Mouse (Mus musculus): ENCODE measurements around the gene Uba7. TPM values are rescaled to one million over a fixed set of nuclear protein-coding genes. Genes with fewer than 3 reads are reported as not detected.
"Not testable (repeated sequence)": the region's sequence is repeated elsewhere in the genome, so short reads cannot be mapped to it uniquely, and the experiment has no call there.

The Uba7 gene
- total and polyA plus RNA-seq, 3 experiments = 10.6 to 35.4 (median 22.1) TPM

- no peak for DNase-seq
These were observed 17.7 kb downstream of the Uba7 start for GRCm38 (mm10) chr9:107993013-107993412.

- DNase-seq = no peak
These were observed 19.2 kb downstream of the Uba7 start for GRCm38 (mm10) chr9:107994464-107994863.

GRCm38 (mm10) chr9:107995513-107995912 is 20.2 kb downstream of the Uba7 start:
- no peak for DNase-seq

GRCm38 (mm10) chr9:107996049-107996448 is 20.7 kb downstream of the Uba7 start, which contains the start of gene Gm20662:
Gm20662 (plus strand) TSS chr9:107996349.
- DNase-seq = no peak

GRCm38 (mm10) chr9:108001922-108002770 is 26.8 kb downstream of the Uba7 start, which contains the start of gene Ip6k1:
Ip6k1 (plus strand) TSS chr9:108002501.
- DNase-seq = peak; percentile 99

- DNase-seq = no peak
These were observed 27.6 kb downstream of the Uba7 start for GRCm38 (mm10) chr9:108002778-108003530.

GRCm38 (mm10) chr9:108003531-108003890 is 28.2 kb downstream of the Uba7 start:
- DNase-seq = peak; percentile 24

GRCm38 (mm10) chr9:108008041-108008440 is 32.7 kb downstream of the Uba7 start:
- DNase-seq = no peak

GRCm38 (mm10) chr9:108010385-108010784 is 35.1 kb downstream of the Uba7 start:
- no peak for DNase-seq

GRCm38 (mm10) chr9:108013577-108013976 is 38.3 kb downstream of the Uba7 start:
- not testable (repeated sequence) for DNase-seq

- no peak for DNase-seq
These were observed 41.8 kb downstream of the Uba7 start for GRCm38 (mm10) chr9:108017127-108017526.

- no peak for DNase-seq
These were observed 45.4 kb downstream of the Uba7 start for GRCm38 (mm10) chr9:108020741-108021140.

GRCm38 (mm10) chr9:108023216-108023615 is 47.9 kb downstream of the Uba7 start:
- no peak for DNase-seq

- no peak for DNase-seq
These were observed 51.3 kb downstream of the Uba7 start for GRCm38 (mm10) chr9:108026584-108026983.

- no peak for DNase-seq
These were observed 52.6 kb downstream of the Uba7 start for GRCm38 (mm10) chr9:108027867-108028266.

GRCm38 (mm10) chr9:108032126-108032525 is 56.8 kb downstream of the Uba7 start:
- DNase-seq = no peak

Other genes starting within 250 kb of the Uba7 start
- 100 to 1,000 TPM in 1 of 2 experiments, 10 to 100 TPM in 1; 67.1 to 124 TPM for gene Rbm5, start 204.5 kb upstream of the Uba7 start, total RNA-seq (2021)
- 61.7 and 67.8 TPM in 2 replicates for gene Rbm5, start 204.5 kb upstream of the Uba7 start, polyA plus RNA-seq (2012; rRNA removed)
- gene Rbm6, start 102.3 kb upstream of the Uba7 start, total RNA-seq (2021) = 10 to 100 TPM; 40.3 to 47.8 TPM
- gene Rbm6, start 102.3 kb upstream of the Uba7 start, polyA plus RNA-seq (2012; rRNA removed) = 11.8 and 15.3 TPM in 2 replicates
- gene Mon1a, start 87.4 kb upstream of the Uba7 start, total RNA-seq (2021) = 10 to 100 TPM; 19.2 to 20.5 TPM
- gene Mon1a, start 87.4 kb upstream of the Uba7 start, polyA plus RNA-seq (2012; rRNA removed) = 41.3 and 42.9 TPM in 2 replicates
- 1 to 10 TPM; 7.4 to 8.1 TPM for gene Mst1r, start 68.6 kb upstream of the Uba7 start, total RNA-seq (2021)
- 34.0 and 41.0 TPM in 2 replicates for gene Mst1r, start 68.6 kb upstream of the Uba7 start, polyA plus RNA-seq (2012; rRNA removed)
- not detected for gene Actl11, start 47.0 kb upstream of the Uba7 start, total RNA-seq (2021)
- gene Actl11, start 47.0 kb upstream of the Uba7 start, polyA plus RNA-seq (2012; rRNA removed) = not detected in 2 replicates
- gene Camkv, start 39.8 kb upstream of the Uba7 start, total RNA-seq (2021) = 1 to 10 TPM; 2.9 to 5.2 TPM
- 7.8 and 9.5 TPM in 2 replicates for gene Camkv, start 39.8 kb upstream of the Uba7 start, polyA plus RNA-seq (2012; rRNA removed)
- 1 to 10 TPM; 2.1 to 2.5 TPM for gene Traip, start 25.4 kb upstream of the Uba7 start, total RNA-seq (2021)
- gene Traip, start 25.4 kb upstream of the Uba7 start, polyA plus RNA-seq (2012; rRNA removed) = 0.61 and 0.72 TPM in 2 replicates
- gene Gm20661, start 7.6 kb downstream of the Uba7 start, total RNA-seq (2021) = under 1 TPM in 1 of 2 experiments, not detected in 1; 0.38 TPM
- gene Gm20661, start 7.6 kb downstream of the Uba7 start, polyA plus RNA-seq (2012; rRNA removed) = 0.12 and 0.20 TPM in 2 replicates
- gene Inka1, start 10.4 kb downstream of the Uba7 start, total RNA-seq (2021) = 1 to 10 TPM; 2.4 to 7.8 TPM
- 11.6 and 19.0 TPM in 2 replicates for gene Inka1, start 10.4 kb downstream of the Uba7 start, polyA plus RNA-seq (2012; rRNA removed)
- under 1 TPM; 0.63 to 0.66 TPM for gene Cdhr4, start 17.0 kb downstream of the Uba7 start, total RNA-seq (2021)
- 1.5 and 2.8 TPM in 2 replicates for gene Cdhr4, start 17.0 kb downstream of the Uba7 start, polyA plus RNA-seq (2012; rRNA removed)
- gene Gm20662, start 20.8 kb downstream of the Uba7 start, total RNA-seq (2021) = under 1 TPM in 1 of 2 experiments, not detected in 1; 0.20 TPM
- gene Gm20662, start 20.8 kb downstream of the Uba7 start, polyA plus RNA-seq (2012; rRNA removed) = 0.62 and 1.3 TPM in 2 replicates
- 100 to 1,000 TPM; 115 to 139 TPM for gene Ip6k1, start 27.0 kb downstream of the Uba7 start, total RNA-seq (2021)
- 217 and 231 TPM in 2 replicates for gene Ip6k1, start 27.0 kb downstream of the Uba7 start, polyA plus RNA-seq (2012; rRNA removed)
- gene Gmppb, start 73.7 kb downstream of the Uba7 start, total RNA-seq (2021) = 10 to 100 TPM; 17.8 to 32.4 TPM
- gene Gmppb, start 73.7 kb downstream of the Uba7 start, polyA plus RNA-seq (2012; rRNA removed) = 8.6 and 10.7 TPM in 2 replicates
- 1 to 10 TPM; 4.4 to 4.5 TPM for gene Amigo3, start 77.7 kb downstream of the Uba7 start, total RNA-seq (2021)
- gene Amigo3, start 77.7 kb downstream of the Uba7 start, polyA plus RNA-seq (2012; rRNA removed) = 6.6 and 9.4 TPM in 2 replicates
- under 1 TPM; 0.17 to 0.86 TPM for gene Mst1, start 104.9 kb downstream of the Uba7 start, total RNA-seq (2021)
- gene Mst1, start 104.9 kb downstream of the Uba7 start, polyA plus RNA-seq (2012; rRNA removed) = 0.23 and 0.44 TPM in 2 replicates
- gene Rnf123, start 107.8 kb downstream of the Uba7 start, total RNA-seq (2021) = 10 to 100 TPM; 65.5 to 66.0 TPM
- 88.9 and 93.6 TPM in 2 replicates for gene Rnf123, start 107.8 kb downstream of the Uba7 start, polyA plus RNA-seq (2012; rRNA removed)
- gene Apeh, start 119.1 kb downstream of the Uba7 start, total RNA-seq (2021) = 10 to 100 TPM; 90.2 to 91.6 TPM
- gene Apeh, start 119.1 kb downstream of the Uba7 start, polyA plus RNA-seq (2012; rRNA removed) = 96.2 and 121 TPM in 2 replicates
- gene Bsn, start 214.9 kb downstream of the Uba7 start, total RNA-seq (2021) = 1 to 10 TPM; 5.0 to 5.2 TPM
- 4.1 and 4.3 TPM in 2 replicates for gene Bsn, start 214.9 kb downstream of the Uba7 start, polyA plus RNA-seq (2012; rRNA removed)

All from adrenal gland, adult 2 months (tissue).